In genomic region chr19:5787128-5787635, GRCm38 (mm10) we compare ENCODE assay signal across 9 mouse cellular contexts. TPM values are rescaled to one million over a fixed set of nuclear protein-coding genes. Genes with fewer than 3 reads are reported as not detected.
DNase-seq lines count a peak whose midpoint lies in the region; ATAC-seq lines count a peak whose summit lies in the region.
"Had no signal": no experiment of that assay in that cellular context is flagged by ENCODE, and none has a peak within 500 bp of the region (broad histone marks: within the 10 kb centered on the region; RNA-seq: fewer than 3 reads in every experiment).

No protein-coding gene starts in this region.

- H3K27ac ChIP-seq in forebrain, embryonic 12.5 days, result no peak overlapping the region
- peak overlapping the region; percentile 87 for H3K27ac ChIP-seq in heart, embryonic 16.5 days (ENCODE audit: low read length)
- H3K27ac ChIP-seq in liver, embryonic 16.5 days (ENCODE audit: low read length), result no peak overlapping the region
- no peak overlapping the region for H3K27ac ChIP-seq in neural tube, embryonic 12.5 days
- H3K27ac ChIP-seq: midbrain, embryonic 12.5 days had no signal

- 19% methylated on average over 8 of the region's 8 CpGs for WGBS in forebrain, embryonic 12.5 days
- WGBS in heart, embryonic 16.5 days, result 6% methylated on average over 8 of the region's 8 CpGs
- 8% methylated on average over 8 of the region's 8 CpGs for WGBS in liver, embryonic 16.5 days (ENCODE audit: insufficient replicate concordance)
- 16% methylated on average over 8 of the region's 8 CpGs for WGBS in neural tube, embryonic 12.5 days

- H3K4me3 ChIP-seq in forebrain, embryonic 12.5 days (replicated peaks), result no peak overlapping the region
- H3K4me3 ChIP-seq in heart, embryonic 16.5 days (ENCODE audit: low read length), result no peak overlapping the region
- no peak overlapping the region for H3K4me3 ChIP-seq in liver, embryonic 16.5 days (ENCODE audit: low read depth, low read length)
- H3K4me3 ChIP-seq in neural tube, embryonic 12.5 days, result no peak overlapping the region
- H3K4me3 ChIP-seq: midbrain, embryonic 12.5 days had no signal

- DNase-seq in ES-CJ7 (ENCODE audit: low read depth, low spot score), result peak; percentile 93
- DNase-seq in c-Kit-positive CD71-positive TER-119-positive erythroid progenitor cells, embryonic 14.5 days (ENCODE audit: low spot score), result peak; percentile 84
- peak; percentile 91 to 92 for DNase-seq in kidney, postnatal 4 days
- DNase-seq in thymus, adult 18-20 months, result peak; percentile 56 to 71

- 0 out of 2 replicates have a peak, but pooled peaks cover 3% of the 10 kb centered on the region for H3K4me1 ChIP-seq in forebrain, embryonic 12.5 days
- H3K4me1 ChIP-seq in heart, embryonic 16.5 days (ENCODE audit: control insufficient read depth, insufficient read depth, low read length), result peaks cover 10% of the 10 kb centered on the region
- peaks cover 6% of the 10 kb centered on the region for H3K4me1 ChIP-seq in liver, embryonic 16.5 days (ENCODE audit: control insufficient read depth, low read depth, low read length)
- no peaks in the 10 kb centered on the region for H3K4me1 ChIP-seq in neural tube, embryonic 12.5 days
- H3K4me1 ChIP-seq: midbrain, embryonic 12.5 days had no signal

- H3K9ac ChIP-seq in forebrain, embryonic 12.5 days, result no peak overlapping the region
- H3K9ac ChIP-seq in heart, embryonic 16.5 days (ENCODE audit: low read length), result peak overlapping the region; percentile 38
- no peak overlapping the region for H3K9ac ChIP-seq in liver, embryonic 16.5 days (ENCODE audit: low read depth, low read length)
- 0 out of 2 replicates have a peak overlapping the region, but pooled peaks have one; percentile 21 for H3K9ac ChIP-seq in neural tube, embryonic 12.5 days
- H3K9ac ChIP-seq: midbrain, embryonic 12.5 days had no signal

- 0 out of 2 replicates have a peak, but pooled peaks have one; percentile 67 for ATAC-seq in forebrain, embryonic 12.5 days (ENCODE audit: low FRiP score)
- ATAC-seq in heart, embryonic 16.5 days (replicated peaks; ENCODE audit: extremely low read depth, insufficient read depth, low FRiP score), result peak; percentile 91
- peak; percentile 62 for ATAC-seq in liver, embryonic 16.5 days (ENCODE audit: low read depth)
- ATAC-seq in neural tube, embryonic 12.5 days (ENCODE audit: low FRiP score, low read depth), result peak; percentile 75; the same call in 1 of the 2 replicates

- H3K36me3 ChIP-seq in forebrain, embryonic 12.5 days (replicated peaks), result no peaks in the 10 kb centered on the region
- H3K36me3 ChIP-seq in heart, embryonic 16.5 days (ENCODE audit: control insufficient read depth, insufficient read depth), result no peaks in the 10 kb centered on the region
- no peaks in the 10 kb centered on the region for H3K36me3 ChIP-seq in liver, embryonic 16.5 days (ENCODE audit: control insufficient read depth, insufficient read depth)
- no peaks in the 10 kb centered on the region for H3K36me3 ChIP-seq in neural tube, embryonic 12.5 days
- H3K36me3 ChIP-seq: midbrain, embryonic 12.5 days had no signal

- no peaks in the 10 kb centered on the region for H3K9me3 ChIP-seq in forebrain, embryonic 12.5 days
- H3K9me3 ChIP-seq in heart, embryonic 16.5 days (replicated peaks; ENCODE audit: control insufficient read depth, low read length), result no peaks in the 10 kb centered on the region
- no peaks in the 10 kb centered on the region for H3K9me3 ChIP-seq in liver, embryonic 16.5 days (replicated peaks; ENCODE audit: control insufficient read depth, low read length)
- no peaks in the 10 kb centered on the region for H3K9me3 ChIP-seq in neural tube, embryonic 12.5 days
- H3K9me3 ChIP-seq: midbrain, embryonic 12.5 days had no signal

- no peaks in the 10 kb centered on the region for H3K27me3 ChIP-seq in forebrain, embryonic 12.5 days
- no peaks in the 10 kb centered on the region for H3K27me3 ChIP-seq in heart, embryonic 16.5 days (ENCODE audit: control insufficient read depth, insufficient read depth, low read length)
- no peaks in the 10 kb centered on the region; the same call in 1 of the 2 replicates for H3K27me3 ChIP-seq in liver, embryonic 16.5 days (ENCODE audit: control insufficient read depth, insufficient read depth, low read depth, low read length)
- H3K27me3 ChIP-seq in neural tube, embryonic 12.5 days (replicated peaks), result no peaks in the 10 kb centered on the region
- H3K27me3 ChIP-seq: midbrain, embryonic 12.5 days had no signal

- no peak overlapping the region for H3K4me2 ChIP-seq in forebrain, embryonic 12.5 days
- H3K4me2 ChIP-seq in heart, embryonic 16.5 days (ENCODE audit: low read depth, low read length), result peak overlapping the region; percentile 40
- no peak overlapping the region for H3K4me2 ChIP-seq in liver, embryonic 16.5 days (ENCODE audit: low read depth, low read length)
- H3K4me2 ChIP-seq in neural tube, embryonic 12.5 days (replicated peaks), result no peak overlapping the region; the same call in 1 of the 2 replicates
- H3K4me2 ChIP-seq: midbrain, embryonic 12.5 days had no signal

RNA-seq across cellular contexts. Expression of gene Scyl1, which starts 16.0 kb away (rescaled TPM):
- polyA plus RNA-seq in forebrain, embryonic 12.5 days (2016; fragmentation: Nextera tagmentation; extraction: Ambion mirVana), result 63.4 and 65.3 TPM in 2 replicates
- polyA plus RNA-seq in heart, embryonic 16.5 days (2015; fragmentation: Nextera tagmentation; extraction: Ambion mirVana), result 62.1 and 66.6 TPM in 2 replicates
- polyA plus RNA-seq in liver, embryonic 16.5 days (2015; fragmentation: Nextera tagmentation; extraction: Ambion mirVana), result 19.3 and 21.5 TPM in 2 replicates
- polyA plus RNA-seq in neural tube, embryonic 12.5 days (2016; fragmentation: Nextera tagmentation; extraction: Ambion mirVana), result 66.1 and 70.4 TPM in 2 replicates

RNA-seq across cellular contexts. Expression of gene Ltbp3, which starts 46.5 kb away (rescaled TPM):
- polyA plus RNA-seq in forebrain, embryonic 12.5 days (2016; fragmentation: Nextera tagmentation; extraction: Ambion mirVana), result 10.0 and 12.0 TPM in 2 replicates
- 27.3 and 31.5 TPM in 2 replicates for polyA plus RNA-seq in heart, embryonic 16.5 days (2015; fragmentation: Nextera tagmentation; extraction: Ambion mirVana)
- polyA plus RNA-seq in liver, embryonic 16.5 days (2015; fragmentation: Nextera tagmentation; extraction: Ambion mirVana), result 0.74 and 4.6 TPM in 2 replicates
- 10.6 and 12.6 TPM in 2 replicates for polyA plus RNA-seq in neural tube, embryonic 12.5 days (2016; fragmentation: Nextera tagmentation; extraction: Ambion mirVana)

RNA-seq across cellular contexts. Expression of gene Fam89b, which starts 57.7 kb away (rescaled TPM):
- polyA plus RNA-seq in forebrain, embryonic 12.5 days (2016; fragmentation: Nextera tagmentation; extraction: Ambion mirVana), result 170 and 172 TPM in 2 replicates
- polyA plus RNA-seq in heart, embryonic 16.5 days (2015; fragmentation: Nextera tagmentation; extraction: Ambion mirVana), result 68.6 and 72.3 TPM in 2 replicates
- 29.7 and 32.5 TPM in 2 replicates for polyA plus RNA-seq in liver, embryonic 16.5 days (2015; fragmentation: Nextera tagmentation; extraction: Ambion mirVana)
- polyA plus RNA-seq in neural tube, embryonic 12.5 days (2016; fragmentation: Nextera tagmentation; extraction: Ambion mirVana), result 193 and 195 TPM in 2 replicates

Comparison
In these comparisons a context has a peak if more than half of its experiments do, and no peak if none do; other contexts are left out.
1. H3K9ac ChIP-seq: peak in heart, embryonic 16.5 days (single experiment) and neural tube, embryonic 12.5 days (single experiment); none in forebrain, embryonic 12.5 days (single experiment) and liver, embryonic 16.5 days (single experiment).
2. Peak in every context shown above with its lines, with median percentiles within 50 percentile points of each other: DNase-seq and ATAC-seq.